Mouse (Mus musculus) heart, embryonic 10.5 days (tissue): ENCODE measurements around the gene Dlg3. TPM values are rescaled to one million over a fixed set of nuclear protein-coding genes. Genes with fewer than 3 reads are reported as not detected.

ENCODE experiments used
- DNase-seq: peaks from one replicate; pipeline ENCODE4 v3.0.0-alpha.2; 2017; ENCODE audit warnings: low spot score
- H3K27ac ChIP-seq: fragments of 300-500 bp; sonication (generic); 2 replicates; pipeline ENCODE4 v1.5.1; 2016; ENCODE audit warnings: mild to moderate bottlenecking
- H3K27me3 ChIP-seq: fragments of 300-500 bp; sonication (generic); 2 replicates; pipeline ENCODE4 v1.6.1; 2016; ENCODE audit warnings: mild to moderate bottlenecking; ENCODE audit not compliant: poor library complexity, insufficient read depth, severe bottlenecking
- H3K36me3 ChIP-seq: fragments of 300-500 bp; sonication (generic); 2 replicates; pipeline ENCODE4 v1.6.1; 2016; ENCODE audit warnings: mild to moderate bottlenecking, moderate library complexity
- H3K4me1 ChIP-seq: fragments of 300-500 bp; sonication (generic); 2 replicates; pipeline ENCODE4 v1.6.1; 2016; ENCODE audit warnings: mild to moderate bottlenecking
- H3K4me3 ChIP-seq: fragments of 300-500 bp; sonication (generic); 2 replicates; pipeline ENCODE4 v1.5.1; 2016; ENCODE audit warnings: mild to moderate bottlenecking, moderate library complexity
- H3K9me3 ChIP-seq: fragments of 300-500 bp; sonication (generic); 2 replicates; pipeline ENCODE4 v1.6.1; 2016; ENCODE audit warnings: mild to moderate bottlenecking, moderate library complexity
- WGBS: fragments of 180-500 bp; shearing (Covaris S2); methylation state at CpG from one replicate; pipeline ENCODE4 v1.1.7; 2016; 5-methylcytosine and 5-hydroxymethylcytosine counted together
- polyA plus RNA-seq: library from polyadenylated mRNA; unstranded; fragments of >200 nt; fragmentation: Nextera tagmentation; extraction: Ambion mirVana; gene quantifications from 2 replicates; pipeline ENCODE4 v1.2.1, GENCODE M21; 2016

Dlg3 gene
- polyA plus RNA-seq, 1 experiment from 2014 or later, result 8.5 TPM

- Histone ChIP-seq H3K9me3 (no peaks in the 10 kb centered on the region), H3K27ac (no peak overlapping the region), H3K4me1 (0 out of 2 replicates have a peak, but pooled peaks cover 3% of the 10 kb centered on the region), H3K27me3 (no peaks in the 10 kb centered on the region; the same call in 1 of the 2 replicates), H3K36me3 (peaks cover 76% of the 10 kb centered on the region), H3K4me3 (no peak overlapping the region)
- WGBS, result 77% methylated on average over 4 of the region's 4 CpGs
- DNase-seq, result no peak
These were observed 43.6 kb downstream of the Dlg3 start for GRCm38 (mm10) chrX:100811129-100811528.

- DNase-seq, result no peak
- Histone ChIP-seq H3K27ac (no peak overlapping the region), H3K4me3 (no peak overlapping the region), H3K9me3 (no peaks in the 10 kb centered on the region), H3K27me3 (peaks cover 7% of the 10 kb centered on the region; the same call in 1 of the 2 replicates), H3K4me1 (0 out of 2 replicates have a peak, but pooled peaks cover 3% of the 10 kb centered on the region), H3K36me3 (peaks cover 69% of the 10 kb centered on the region)
- 80% methylated on average over 8 of the region's 8 CpGs for WGBS
These were observed 46.6 kb downstream of the Dlg3 start for GRCm38 (mm10) chrX:100814139-100814538.

- H3K27me3 ChIP-seq, result peaks cover 10% of the 10 kb centered on the region; the same call in 1 of the 2 replicates
- no peak for DNase-seq
- H3K4me1 ChIP-seq, result 0 out of 2 replicates have a peak, but pooled peaks cover under 1% of the 10 kb centered on the region
- H3K36me3 ChIP-seq, result peaks cover 61% of the 10 kb centered on the region
- whole genome bisulfite sequencing, result 80% methylated on average over 7 of the region's 7 CpGs
- no peak overlapping the region for H3K27ac ChIP-seq
- H3K4me3 ChIP-seq, result no peak overlapping the region
- no peaks in the 10 kb centered on the region for H3K9me3 ChIP-seq
These were observed 48.2 kb downstream of the Dlg3 start for GRCm38 (mm10) chrX:100815766-100816165.

- H3K27ac ChIP-seq, result no peak overlapping the region
- H3K4me1 ChIP-seq, result no peaks in the 10 kb centered on the region
- peaks cover 38% of the 10 kb centered on the region; the same call in 1 of the 2 replicates for H3K36me3 ChIP-seq
- H3K4me3 ChIP-seq, result no peak overlapping the region
- no peak for DNase-seq
- 81% methylated on average over 9 of the region's 9 CpGs for WGBS
- H3K27me3 ChIP-seq, result peaks cover 10% of the 10 kb centered on the region; the same call in 1 of the 2 replicates
- H3K9me3 ChIP-seq, result no peaks in the 10 kb centered on the region
These were observed 51.2 kb downstream of the Dlg3 start for GRCm38 (mm10) chrX:100818681-100819080.

GRCm38 (mm10) chrX:100821149-100821548 lies 53.6 kb downstream of the Dlg3 start:
- H3K36me3 ChIP-seq, result peaks cover 15% of the 10 kb centered on the region; the same call in 1 of the 2 replicates
- H3K27me3 ChIP-seq, result peaks cover 10% of the 10 kb centered on the region; the same call in 1 of the 2 replicates
- 78% methylated on average over 1 of the region's 1 CpGs for WGBS
- H3K9me3 ChIP-seq, result no peaks in the 10 kb centered on the region
- no peak overlapping the region for H3K27ac ChIP-seq
- DNase-seq, result no peak
- no peak overlapping the region for H3K4me3 ChIP-seq
- H3K4me1 ChIP-seq, result no peaks in the 10 kb centered on the region

GRCm38 (mm10) chrX:100825557-100825956 lies 58.0 kb downstream of the Dlg3 start:
- Histone ChIP-seq H3K4me3 (no peak overlapping the region), H3K4me1 (no peaks in the 10 kb centered on the region), H3K27me3 (no peaks in the 10 kb centered on the region), H3K9me3 (no peaks in the 10 kb centered on the region), H3K27ac (no peak overlapping the region), H3K36me3 (no peaks in the 10 kb centered on the region)
- WGBS, result 55% methylated on average over 1 of the region's 1 CpGs
- DNase-seq, result no peak

GRCm38 (mm10) chrX:100832806-100833205 lies 65.3 kb downstream of the Dlg3 start:
- Histone ChIP-seq H3K4me1 (no peaks in the 10 kb centered on the region), H3K4me3 (no peak overlapping the region), H3K27me3 (0 out of 2 replicates have a peak, but pooled peaks cover 3% of the 10 kb centered on the region), H3K9me3 (no peaks in the 10 kb centered on the region), H3K36me3 (no peaks in the 10 kb centered on the region), H3K27ac (no peak overlapping the region)
- DNase-seq, result no peak
- WGBS, result 72% methylated on average over 2 of the region's 2 CpGs

- DNase-seq, result no peak
- Histone ChIP-seq H3K4me3 (no peak overlapping the region), H3K36me3 (no peaks in the 10 kb centered on the region), H3K9me3 (no peaks in the 10 kb centered on the region), H3K27ac (no peak overlapping the region), H3K27me3 (peaks cover 11% of the 10 kb centered on the region; the same call in 1 of the 2 replicates), H3K4me1 (no peaks in the 10 kb centered on the region)
These were observed 71.7 kb downstream of the Dlg3 start for GRCm38 (mm10) chrX:100839211-100839610.

Other genes with a start within 250 kb of the Dlg3 start
- not detected in 2 replicates for gene Dgat2l6, start 242.9 kb upstream of the Dlg3 start, polyA plus RNA-seq
- not detected in 2 replicates for gene Awat1, start 195.5 kb upstream of the Dlg3 start, polyA plus RNA-seq
- gene P2ry4, start 172.9 kb upstream of the Dlg3 start, polyA plus RNA-seq, result not detected in 2 replicates
- gene Arr3, start 162.2 kb upstream of the Dlg3 start, polyA plus RNA-seq, result 0.97 and 2.3 TPM in 2 replicates
- 30.1 and 30.9 TPM in 2 replicates for gene Kif4, start 142.0 kb upstream of the Dlg3 start, polyA plus RNA-seq
- gene Pdzd11, start 141.2 kb upstream of the Dlg3 start, polyA plus RNA-seq, result 94.4 and 106 TPM in 2 replicates
- gene Gdpd2, start 37.8 kb upstream of the Dlg3 start, polyA plus RNA-seq, result 0.34 and 0.88 TPM in 2 replicates